Mouse (Mus musculus) hindbrain, embryonic 14.5 days (tissue): ENCODE results near the gene Klk6. TPM values are rescaled to one million over a fixed set of nuclear protein-coding genes. Genes with fewer than 3 reads are reported as not detected.

Source experiments
- ATAC-seq: fragments of 200-750 bp; cut with Nextera tagmentation; 2 replicates; pipeline ENCODE4 v1.8.0; 2017; ENCODE audit warnings: moderate number of reproducible peaks, mild to moderate bottlenecking, moderate TSS enrichment, moderate library complexity; ENCODE audit not compliant: low FRiP score
- DNase-seq: peaks from one replicate; pipeline ENCODE4 v3.0.0-alpha.2; 2015; ENCODE audit warnings: low spot score
- H3K27ac ChIP-seq: fragments of 300-500 bp; sonication (generic); 2 replicates; pipeline ENCODE4 v1.5.1; 2014; ENCODE audit warnings: mild to moderate bottlenecking, moderate library complexity
- H3K27me3 ChIP-seq: fragments of 300-500 bp; sonication (generic); 2 replicates; pipeline ENCODE4 v1.6.1; 2014; ENCODE audit warnings: mild to moderate bottlenecking, low read length, mixed read lengths; ENCODE audit not compliant: control insufficient read depth, insufficient read depth
- H3K36me3 ChIP-seq: fragments of 300-500 bp; sonication (generic); replicated peaks from 2 replicates; pipeline ENCODE4 v1.6.1; 2014; ENCODE audit not compliant: control insufficient read depth, insufficient read depth
- H3K4me1 ChIP-seq: fragments of 300-500 bp; sonication (generic); replicated peaks from 2 replicates; pipeline ENCODE4 v1.6.1; 2014; ENCODE audit warnings: antibody characterized with exemption, low read length, mixed read lengths; ENCODE audit not compliant: control insufficient read depth, insufficient read depth
- H3K4me2 ChIP-seq: fragments of 300-500 bp; sonication (generic); replicated peaks from 2 replicates; pipeline ENCODE4 v1.6.1; 2014; ENCODE audit warnings: mild to moderate bottlenecking, moderate library complexity
- H3K4me3 ChIP-seq: fragments of 300-500 bp; sonication (generic); replicated peaks from 2 replicates; pipeline ENCODE4 v1.5.1; 2014; ENCODE audit warnings: mild to moderate bottlenecking, low read length
- H3K9ac ChIP-seq: fragments of 300-500 bp; sonication (generic); 2 replicates; pipeline ENCODE4 v1.6.1; 2014
- H3K9me3 ChIP-seq: fragments of 300-500 bp; sonication (generic); 2 replicates; pipeline ENCODE4 v1.6.1; 2016; ENCODE audit warnings: low read length; ENCODE audit not compliant: control insufficient read depth
- WGBS: fragments of 180-500 bp; shearing (Covaris S2); extraction: QIAGEN DNeasy Blood & Tissue Kit; methylation state at CpG from one replicate; pipeline ENCODE4 v1.1.7; 2014; 5-methylcytosine and 5-hydroxymethylcytosine counted together
- polyA plus RNA-seq: library from polyadenylated mRNA; unstranded; fragments of >200 nt; fragmentation: Nextera tagmentation; extraction: Ambion mirVana; gene quantifications from 2 replicates; pipeline ENCODE4 v1.2.1, GENCODE M21; 2014

The Klk6 gene
- polyA plus RNA-seq, 1 experiment from 2014 or later, result not detected

GRCm38 (mm10) chr7:43810994-43811393 lies 13.3 kb upstream of the Klk6 start, which contains the start of gene Klk7:
Gene Klk7 (plus strand): TSS chr7:43811294.
- WGBS, result 64% methylated on average over 5 of the region's 5 CpGs
- no peaks in the 10 kb centered on the region for H3K9me3 ChIP-seq

GRCm38 (mm10) chr7:43815211-43815610 lies 9.1 kb upstream of the Klk6 start:
- Histone ChIP-seq H3K36me3 (no peaks in the 10 kb centered on the region), H3K4me1 (no peaks in the 10 kb centered on the region), H3K27me3 (no peaks in the 10 kb centered on the region), H3K4me2 (no peak overlapping the region), H3K9ac (no peak overlapping the region), H3K9me3 (no peaks in the 10 kb centered on the region), H3K4me3 (no peak overlapping the region), H3K27ac (no peak overlapping the region)
- ATAC-seq (no peak), DNase-seq (no peak)
- 93% methylated on average over 7 of the region's 7 CpGs for WGBS

More at GRCm38 (mm10) chr7:43810994-43811393, 13.3 kb upstream of the Klk6 start, which contains the start of gene Klk7:
- no peaks in the 10 kb centered on the region for H3K27me3 ChIP-seq
- H3K9ac ChIP-seq, result no peak within 1 kb of the TSS
- H3K4me2 ChIP-seq, result no peak within 1 kb of the TSS
- H3K36me3 ChIP-seq, result no peaks in the 10 kb centered on the region
- H3K4me3 ChIP-seq, result no peak within 1 kb of the TSS
- DNase-seq (no peak), ATAC-seq (no peak)
- H3K27ac ChIP-seq, result no peak within 1 kb of the TSS
- no peaks in the 10 kb centered on the region for H3K4me1 ChIP-seq

- no peaks in the 10 kb centered on the region for H3K36me3 ChIP-seq
- no peaks in the 10 kb centered on the region for H3K4me1 ChIP-seq
- ATAC-seq, result no peak
- H3K4me2 ChIP-seq, result no peak overlapping the region
- H3K27me3 ChIP-seq, result no peaks in the 10 kb centered on the region
- H3K27ac ChIP-seq, result no peak overlapping the region
- H3K9me3 ChIP-seq, result no peaks in the 10 kb centered on the region
- H3K9ac ChIP-seq, result no peak overlapping the region
- DNase-seq, result no peak
- no peak overlapping the region for H3K4me3 ChIP-seq
Observed at GRCm38 (mm10) chr7:43816746-43817145, 7.6 kb upstream of the Klk6 start.

- DNase-seq (no peak), ATAC-seq (no peak)
- Histone ChIP-seq H3K4me1 (no peaks in the 10 kb centered on the region), H3K9ac (no peak overlapping the region), H3K36me3 (no peaks in the 10 kb centered on the region), H3K4me3 (no peak overlapping the region), H3K27ac (no peak overlapping the region), H3K27me3 (no peaks in the 10 kb centered on the region), H3K4me2 (no peak overlapping the region), H3K9me3 (no peaks in the 10 kb centered on the region)
- WGBS, result 95% methylated on average over 7 of the region's 7 CpGs
Observed at GRCm38 (mm10) chr7:43821581-43821980, 2.7 kb upstream of the Klk6 start.

- H3K36me3 ChIP-seq, result no peaks in the 10 kb centered on the region
- no peaks in the 10 kb centered on the region for H3K4me1 ChIP-seq
- H3K27ac ChIP-seq, result no peak overlapping the region
- H3K4me2 ChIP-seq, result no peak overlapping the region
- H3K4me3 ChIP-seq, result no peak overlapping the region
- no peaks in the 10 kb centered on the region for H3K9me3 ChIP-seq
- WGBS, result 90% methylated on average over 5 of the region's 5 CpGs
- ATAC-seq, result no peak
- no peak for DNase-seq
- H3K9ac ChIP-seq, result no peak overlapping the region
- H3K27me3 ChIP-seq, result no peaks in the 10 kb centered on the region
Observed at GRCm38 (mm10) chr7:43826056-43826455, 1.8 kb downstream of the Klk6 start.

- Histone ChIP-seq H3K4me2 (no peak overlapping the region), H3K4me3 (no peak overlapping the region), H3K9ac (no peak overlapping the region), H3K4me1 (no peaks in the 10 kb centered on the region), H3K27me3 (no peaks in the 10 kb centered on the region), H3K36me3 (no peaks in the 10 kb centered on the region), H3K9me3 (no peaks in the 10 kb centered on the region), H3K27ac (no peak overlapping the region)
- ATAC-seq (no peak), DNase-seq (no peak)
- WGBS, result 83% methylated on average over 4 of the region's 4 CpGs
Observed at GRCm38 (mm10) chr7:43827706-43828105, 3.4 kb downstream of the Klk6 start.

- Histone ChIP-seq H3K4me1 (no peaks in the 10 kb centered on the region), H3K27me3 (no peaks in the 10 kb centered on the region), H3K9me3 (no peaks in the 10 kb centered on the region), H3K36me3 (no peaks in the 10 kb centered on the region), H3K4me2 (no peak overlapping the region), H3K27ac (no peak overlapping the region), H3K4me3 (no peak overlapping the region), H3K9ac (no peak overlapping the region)
- ATAC-seq (no peak), DNase-seq (no peak)
- WGBS, result 91% methylated on average over 8 of the region's 8 CpGs
Observed at GRCm38 (mm10) chr7:43829006-43829405, 4.7 kb downstream of the Klk6 start.

GRCm38 (mm10) chr7:43841701-43842100 lies 17.4 kb downstream of the Klk6 start, which contains the start of gene Klk5:
Gene Klk5 (plus strand): TSS chr7:43841971.
- WGBS, result 70% methylated on average over 3 of the region's 3 CpGs

GRCm38 (mm10) chr7:43843801-43844200 lies 19.5 kb downstream of the Klk6 start:
- no peaks in the 10 kb centered on the region for H3K9me3 ChIP-seq
- no peak overlapping the region for H3K9ac ChIP-seq
- 88% methylated on average over 4 of the region's 4 CpGs for WGBS
- H3K36me3 ChIP-seq, result no peaks in the 10 kb centered on the region
- H3K4me3 ChIP-seq, result no peak overlapping the region
- DNase-seq (no peak), ATAC-seq (no peak)
- no peaks in the 10 kb centered on the region for H3K27me3 ChIP-seq
- H3K4me1 ChIP-seq, result no peaks in the 10 kb centered on the region
- H3K27ac ChIP-seq, result no peak overlapping the region
- no peak overlapping the region for H3K4me2 ChIP-seq

More at GRCm38 (mm10) chr7:43841701-43842100, 17.4 kb downstream of the Klk6 start, which contains the start of gene Klk5:
- Histone ChIP-seq H3K9me3 (no peaks in the 10 kb centered on the region), H3K27me3 (no peaks in the 10 kb centered on the region), H3K4me1 (no peaks in the 10 kb centered on the region), H3K4me3 (no peak within 1 kb of the TSS), H3K4me2 (no peak within 1 kb of the TSS), H3K9ac (no peak within 1 kb of the TSS), H3K36me3 (no peaks in the 10 kb centered on the region), H3K27ac (no peak within 1 kb of the TSS)
- ATAC-seq, result no peak
- no peak for DNase-seq

GRCm38 (mm10) chr7:43851616-43852015 lies 27.3 kb downstream of the Klk6 start:
- WGBS, result 87% methylated on average over 6 of the region's 6 CpGs
- H3K4me3 ChIP-seq, result no peak overlapping the region
- H3K4me2 ChIP-seq, result no peak overlapping the region

More at GRCm38 (mm10) chr7:43851616-43852015, 27.3 kb downstream of the Klk6 start:
- ATAC-seq (no peak), DNase-seq (no peak)
- H3K4me1 ChIP-seq, result no peaks in the 10 kb centered on the region
- H3K9ac ChIP-seq, result no peak overlapping the region
- H3K36me3 ChIP-seq, result no peaks in the 10 kb centered on the region
- no peaks in the 10 kb centered on the region for H3K9me3 ChIP-seq
- no peak overlapping the region for H3K27ac ChIP-seq
- no peaks in the 10 kb centered on the region for H3K27me3 ChIP-seq
